Comparison of ENCODE assay signal across 10 mouse cellular contexts in the genomic region with DNA sequence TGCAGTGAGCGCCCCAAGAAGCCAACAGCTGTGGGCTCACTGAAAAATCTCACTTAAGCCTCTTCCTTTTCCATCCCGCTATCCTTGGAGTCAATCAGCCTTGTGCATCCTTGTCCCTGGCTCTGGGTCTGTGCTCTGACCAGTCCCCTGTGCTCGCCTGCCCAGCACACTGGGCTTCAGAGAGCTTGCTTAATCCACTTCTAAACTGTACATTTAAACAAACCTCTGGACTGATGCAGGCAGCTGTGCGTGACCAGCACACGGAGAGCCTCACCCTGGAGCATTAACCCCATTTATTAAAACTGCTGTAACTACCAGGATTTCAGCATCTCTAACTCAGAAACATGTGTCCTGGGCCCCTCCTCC.
DNase-seq lines count a peak whose midpoint lies in the region; ATAC-seq and TF ChIP-seq lines count a peak whose summit lies in the region.
"Had no signal": no experiment of that assay in that cellular context is flagged by ENCODE, and none has a peak within 500 bp of the region (broad histone marks: within the 10 kb centered on the region; RNA-seq: fewer than 3 reads in every experiment).

No protein-coding gene starts in this region.

- no peak for DNase-seq in heart, adult 18-20 months
- no peak for DNase-seq in kidney, postnatal 0 days (ENCODE audit: low spot score)
- no peak for DNase-seq in kidney, adult 8-10 months
- no peak for DNase-seq in embryonic facial prominence, embryonic 11.5 days (ENCODE audit: low spot score)
- DNase-seq in embryo, embryonic 11 days, result no peak
- no peak for DNase-seq in layer of hippocampus, adult 8-10 months (ENCODE audit: low spot score in 2 of 2)
- DNase-seq: cerebellum, postnatal 14 days; gastrocnemius, postnatal 10 days had no signal

- H3K4me2 ChIP-seq in heart, embryonic 13.5 days, result peak overlapping the region; percentile 10; the same call in 1 of the 2 replicates
- H3K4me2 ChIP-seq in kidney, postnatal 0 days (ENCODE audit: low read length), result no peak overlapping the region
- 0 out of 2 replicates have a peak overlapping the region, but pooled peaks have one; percentile 4 for H3K4me2 ChIP-seq in embryonic facial prominence, embryonic 11.5 days (ENCODE audit: low read depth, low read length)
- H3K4me2 ChIP-seq in limb, embryonic 12.5 days, result peak overlapping the region; percentile 13; the same call in 1 of the 2 replicates

- H3K4me3 ChIP-seq in heart, embryonic 13.5 days, result no peak overlapping the region
- H3K4me3 ChIP-seq in kidney, postnatal 0 days (replicated peaks; ENCODE audit: low read depth, low read length), result no peak overlapping the region
- H3K4me3 ChIP-seq in embryonic facial prominence, embryonic 11.5 days (ENCODE audit: low read depth, low read length), result no peak overlapping the region
- H3K4me3 ChIP-seq in limb, embryonic 12.5 days (replicated peaks), result no peak overlapping the region

- H3K36me3 ChIP-seq in heart, embryonic 13.5 days, result no peaks in the 10 kb centered on the region
- H3K36me3 ChIP-seq in kidney, postnatal 0 days (ENCODE audit: insufficient read depth, low read length), result no peaks in the 10 kb centered on the region
- no peaks in the 10 kb centered on the region for H3K36me3 ChIP-seq in embryonic facial prominence, embryonic 11.5 days (replicated peaks; ENCODE audit: control insufficient read depth, insufficient read depth, low read depth, low read length)
- H3K36me3 ChIP-seq in limb, embryonic 12.5 days, result no peaks in the 10 kb centered on the region

- WGBS in heart, embryonic 13.5 days, result 46% methylated on average over 5 of the region's 5 CpGs
- WGBS in kidney, postnatal 0 days, result 33% methylated on average over 5 of the region's 5 CpGs
- 41% methylated on average over 5 of the region's 5 CpGs for WGBS in embryonic facial prominence, embryonic 11.5 days
- WGBS in limb, embryonic 12.5 days, result 37% methylated on average over 5 of the region's 5 CpGs

- peak overlapping the region; percentile 97 for H3K27ac ChIP-seq in heart, embryonic 13.5 days (replicated peaks)
- H3K27ac ChIP-seq in kidney, postnatal 0 days, result peak overlapping the region; percentile 43; the same call in 1 of the 2 replicates
- peak overlapping the region; percentile 81 for H3K27ac ChIP-seq in embryonic facial prominence, embryonic 11.5 days (replicated peaks; ENCODE audit: low read depth, low read length)
- H3K27ac ChIP-seq in limb, embryonic 12.5 days, result peak overlapping the region; percentile 92

- peak overlapping the region; percentile 72 for H3K9ac ChIP-seq in heart, embryonic 13.5 days
- no peak overlapping the region for H3K9ac ChIP-seq in kidney, postnatal 0 days (ENCODE audit: low read depth, low read length)
- peak overlapping the region; percentile 41 for H3K9ac ChIP-seq in embryonic facial prominence, embryonic 11.5 days (replicated peaks; ENCODE audit: low read length)
- peak overlapping the region; percentile 35; the same call in 1 of the 2 replicates for H3K9ac ChIP-seq in limb, embryonic 12.5 days (replicated peaks)

- H3K27me3 ChIP-seq in heart, embryonic 13.5 days (replicated peaks), result no peaks in the 10 kb centered on the region; the same call in 1 of the 2 replicates
- no peaks in the 10 kb centered on the region for H3K27me3 ChIP-seq in kidney, postnatal 0 days (ENCODE audit: insufficient read depth, low read length)
- H3K27me3 ChIP-seq in embryonic facial prominence, embryonic 11.5 days (ENCODE audit: control insufficient read depth, insufficient read depth, low read length), result no peaks in the 10 kb centered on the region
- H3K27me3 ChIP-seq in limb, embryonic 12.5 days, result no peaks in the 10 kb centered on the region

- ATAC-seq in heart, embryonic 13.5 days (ENCODE audit: extremely low read depth, insufficient number of reproducible peaks, low FRiP score, low TSS enrichment), result no peak
- ATAC-seq in kidney, postnatal 0 days (replicated peaks; ENCODE audit: low FRiP score, low read depth), result peak; percentile 76
- ATAC-seq in embryonic facial prominence, embryonic 11.5 days (replicated peaks; ENCODE audit: insufficient number of reproducible peaks, low FRiP score, low TSS enrichment, low read depth), result no peak
- 0 out of 2 replicates have a peak, but pooled peaks have one; percentile 37 for ATAC-seq in limb, embryonic 12.5 days (ENCODE audit: insufficient number of reproducible peaks, insufficient read depth, low FRiP score, low TSS enrichment, low read depth)

- no peak for TF ChIP-seq CTCF in kidney, postnatal 0 days (IDR thresholded peaks at IDR 0.05; ENCODE audit: low read depth)

- no peaks in the 10 kb centered on the region for H3K9me3 ChIP-seq in heart, embryonic 13.5 days
- H3K9me3 ChIP-seq in kidney, postnatal 0 days (replicated peaks; ENCODE audit: low read length), result no peaks in the 10 kb centered on the region
- H3K9me3 ChIP-seq in embryonic facial prominence, embryonic 11.5 days (replicated peaks; ENCODE audit: control insufficient read depth, low read length), result no peaks in the 10 kb centered on the region; the same call in 1 of the 2 replicates
- no peaks in the 10 kb centered on the region for H3K9me3 ChIP-seq in limb, embryonic 12.5 days

- H3K4me1 ChIP-seq in heart, embryonic 13.5 days, result peaks cover 69% of the 10 kb centered on the region
- peaks cover 6% of the 10 kb centered on the region for H3K4me1 ChIP-seq in kidney, postnatal 0 days (replicated peaks; ENCODE audit: insufficient read depth, low read length)
- H3K4me1 ChIP-seq in embryonic facial prominence, embryonic 11.5 days (ENCODE audit: control insufficient read depth, insufficient read depth, low read length), result peaks cover 10% of the 10 kb centered on the region
- peaks cover 49% of the 10 kb centered on the region for H3K4me1 ChIP-seq in limb, embryonic 12.5 days (replicated peaks)

Comparison
In these comparisons a context has a peak if more than half of its experiments do, and no peak if none do; other contexts are left out.
1. ATAC-seq: peak in kidney, postnatal 0 days (single experiment) and limb, embryonic 12.5 days (single experiment); none in heart, embryonic 13.5 days (single experiment) and embryonic facial prominence, embryonic 11.5 days (single experiment).
2. H3K27ac ChIP-seq: peak in every context shown above with its lines; median percentile 97 in heart, embryonic 13.5 days; 92 in limb, embryonic 12.5 days; 81 in embryonic facial prominence, embryonic 11.5 days; 43 in kidney, postnatal 0 days.